Mouse (Mus musculus) brain, embryonic 14.5 days (tissue): ENCODE measurements around the gene Cs. TPM values are rescaled to one million over a fixed set of nuclear protein-coding genes. Genes with fewer than 3 reads are reported as not detected.

Experiments used
- DNase-seq: peaks from one replicate; pipeline ENCODE4 v3.0.0-alpha.2; 2011; ENCODE audit warnings: low read depth
- CTCF ChIP-seq: fragments of 200-500 bp; IDR thresholded peaks from 2 replicates; pipeline ENCODE4 v1.5.1; 2012; ENCODE audit warnings: inconsistent platforms, mild to moderate bottlenecking, moderate library complexity, borderline replicate concordance; ENCODE audit not compliant: insufficient read depth, insufficient read length; ENCODE audit errors: extremely low read depth
- POLR2A ChIP-seq: fragments of 200-500 bp; IDR thresholded peaks from 2 replicates; pipeline ENCODE4 v1.6.1; 2012; ENCODE audit warnings: mild to moderate bottlenecking, inconsistent platforms, borderline replicate concordance; ENCODE audit not compliant: poor library complexity, insufficient read depth, insufficient read length, severe bottlenecking; ENCODE audit errors: extremely low read depth
- polyA plus RNA-seq: library from polyadenylated mRNA; depleted of rRNA; stranded (reverse); fragments of >200 nt; gene quantifications from 2 replicates; pipeline ENCODE4 v1.2.3, GENCODE M21; 2012

Cs gene
- polyA plus RNA-seq, 1 experiment = 203 TPM

DNA sequence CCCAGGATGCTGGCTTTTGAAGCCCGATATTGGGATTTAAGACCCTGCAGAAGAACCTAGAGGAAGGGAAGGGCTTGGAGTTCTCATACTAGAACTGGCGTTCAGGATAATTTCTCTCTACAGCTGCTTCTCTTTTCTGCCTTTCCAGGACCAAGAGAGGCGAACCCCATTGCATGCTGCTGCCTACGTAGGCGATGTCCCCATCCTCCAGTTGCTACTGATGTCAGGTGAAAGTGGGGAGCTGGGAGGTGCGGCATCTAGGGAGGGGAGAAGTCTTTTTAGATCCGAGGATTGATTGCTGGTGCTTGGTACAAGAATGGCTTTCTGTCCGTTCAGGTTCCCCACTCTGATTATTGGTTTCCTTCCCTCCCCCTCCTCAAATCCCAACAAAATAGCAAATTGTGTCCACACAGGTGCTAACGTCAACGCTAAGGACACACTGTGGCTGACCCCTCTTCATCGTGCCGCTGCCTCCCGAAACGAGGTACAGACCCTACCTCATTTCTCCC lies 40.5 kb downstream of the Cs start:
- TF ChIP-seq CTCF = no peak
- no peak for TF ChIP-seq POLR2A
- no peak for DNase-seq

DNA sequence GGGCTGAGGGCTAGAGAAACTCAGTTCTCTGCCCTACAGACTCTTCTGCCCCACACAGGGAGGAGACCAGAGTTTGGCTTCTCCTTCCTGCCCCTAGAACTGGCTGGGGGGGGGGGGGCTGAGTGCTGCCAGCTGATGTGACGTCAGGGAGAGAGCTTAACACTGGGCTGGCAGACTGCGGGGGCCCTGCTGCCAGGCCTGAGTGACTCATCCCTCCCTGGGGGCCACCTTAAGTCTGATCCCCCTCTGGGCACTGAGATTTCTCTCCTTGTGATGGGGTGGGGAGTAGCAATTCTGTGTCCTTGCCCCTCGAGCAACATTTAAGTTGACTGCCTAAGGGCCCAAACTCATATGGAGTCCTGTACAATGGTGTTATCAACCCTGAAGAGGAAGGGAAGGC lies 40.9 kb downstream of the Cs start:
- DNase-seq = no peak
- TF ChIP-seq POLR2A (no peak), CTCF (no peak)

DNA sequence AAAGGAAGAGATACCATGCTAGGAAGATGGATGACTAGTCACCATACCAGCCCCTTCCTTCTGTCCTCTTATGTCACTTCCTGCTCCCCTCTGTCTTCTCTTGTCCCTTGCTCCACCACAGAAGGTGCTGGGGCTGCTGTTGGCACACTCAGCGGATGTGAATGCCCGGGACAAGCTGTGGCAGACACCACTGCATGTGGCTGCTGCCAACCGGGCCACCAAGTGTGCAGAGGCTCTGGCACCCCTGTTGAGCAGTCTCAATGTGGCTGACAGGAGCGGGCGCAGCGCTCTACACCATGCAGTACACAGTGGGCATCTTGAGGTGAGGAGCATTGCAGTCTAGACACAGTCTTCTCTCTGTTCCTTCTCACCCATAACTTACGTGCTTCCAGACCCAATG lies 41.7 kb downstream of the Cs start:
- DNase-seq = no peak
- TF ChIP-seq CTCF (no peak), POLR2A (no peak)

DNA sequence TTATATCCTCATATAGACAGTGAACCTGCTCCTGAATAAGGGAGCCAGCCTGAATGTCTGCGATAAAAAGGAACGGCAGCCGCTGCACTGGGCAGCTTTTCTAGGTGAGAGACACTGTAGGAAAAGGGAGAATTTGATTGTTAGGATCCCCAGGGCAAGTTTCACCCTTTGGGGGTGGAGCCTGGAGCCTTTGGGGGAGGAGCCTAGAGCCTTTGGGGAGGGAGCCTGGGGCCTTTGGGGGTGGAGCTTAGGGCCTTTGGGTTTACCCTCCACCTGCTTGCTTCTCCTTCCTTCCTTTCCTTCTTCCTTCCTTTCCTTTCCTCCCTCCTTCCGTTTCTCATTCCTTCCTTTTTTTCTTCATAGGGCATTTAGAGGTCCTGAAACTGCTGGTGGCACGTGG lies 43.0 kb downstream of the Cs start:
- TF ChIP-seq POLR2A (no peak), CTCF (no peak)
- DNase-seq = no peak

DNA sequence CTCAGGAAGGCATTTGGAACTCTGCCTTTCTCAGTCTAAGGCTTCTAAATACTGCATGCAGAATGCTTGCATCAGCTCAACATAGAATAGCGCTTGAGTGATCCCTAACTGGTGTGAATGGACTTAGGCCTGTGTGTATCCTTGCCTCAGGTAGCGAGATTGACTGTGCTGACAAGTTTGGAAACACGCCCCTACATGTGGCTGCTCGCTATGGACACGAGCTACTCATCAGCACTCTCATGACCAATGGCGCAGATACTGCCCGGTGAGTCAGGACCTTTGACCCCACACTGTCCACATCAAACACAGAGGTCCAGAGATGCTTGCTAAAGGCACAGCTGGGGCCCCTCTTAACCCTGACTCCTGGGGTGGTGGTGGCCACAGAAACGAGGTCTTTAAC lies 44.9 kb downstream of the Cs start:
- TF ChIP-seq POLR2A (no peak), CTCF (no peak)
- no peak for DNase-seq

DNA sequence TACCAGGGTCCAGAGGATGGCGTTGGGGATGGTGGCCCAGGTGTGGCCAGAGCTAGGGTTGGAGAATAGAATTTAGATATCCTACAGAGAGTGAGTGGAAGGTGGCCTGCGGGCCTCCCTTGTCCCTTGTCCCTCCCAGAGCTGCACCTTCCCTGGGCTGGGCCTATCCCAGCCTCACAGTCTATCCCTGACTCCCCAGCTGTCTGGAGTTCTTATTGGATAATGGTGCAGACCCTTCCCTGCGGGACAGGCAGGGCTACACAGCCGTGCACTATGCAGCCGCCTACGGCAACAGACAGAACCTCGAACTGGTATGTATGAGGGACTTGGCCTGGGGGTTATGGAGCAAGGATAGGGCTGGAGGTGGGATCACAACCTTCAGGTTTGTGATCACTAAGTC lies 48.4 kb downstream of the Cs start:
- TF ChIP-seq POLR2A (no peak), CTCF (no peak)
- DNase-seq = no peak

DNA sequence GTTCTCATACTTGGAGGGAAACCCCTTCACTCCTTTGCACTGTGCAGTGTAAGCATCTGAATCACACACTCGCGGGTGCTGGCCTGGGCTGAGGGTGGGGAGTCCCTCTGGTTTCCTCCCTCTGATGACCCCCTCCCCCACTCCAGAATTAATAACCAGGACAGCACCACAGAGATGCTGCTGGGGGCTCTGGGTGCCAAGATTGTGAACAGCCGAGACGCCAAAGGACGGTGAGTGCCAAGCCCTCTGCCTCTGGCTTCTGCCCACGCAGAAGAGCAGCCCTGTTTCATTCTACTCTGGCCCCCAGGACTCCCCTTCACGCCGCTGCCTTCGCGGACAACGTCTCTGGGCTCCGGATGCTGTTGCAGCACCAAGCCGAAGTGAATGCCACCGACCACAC lies 51.4 kb downstream of the Cs start:
- no peak for TF ChIP-seq CTCF
- no peak for TF ChIP-seq POLR2A
- no peak for DNase-seq

DNA sequence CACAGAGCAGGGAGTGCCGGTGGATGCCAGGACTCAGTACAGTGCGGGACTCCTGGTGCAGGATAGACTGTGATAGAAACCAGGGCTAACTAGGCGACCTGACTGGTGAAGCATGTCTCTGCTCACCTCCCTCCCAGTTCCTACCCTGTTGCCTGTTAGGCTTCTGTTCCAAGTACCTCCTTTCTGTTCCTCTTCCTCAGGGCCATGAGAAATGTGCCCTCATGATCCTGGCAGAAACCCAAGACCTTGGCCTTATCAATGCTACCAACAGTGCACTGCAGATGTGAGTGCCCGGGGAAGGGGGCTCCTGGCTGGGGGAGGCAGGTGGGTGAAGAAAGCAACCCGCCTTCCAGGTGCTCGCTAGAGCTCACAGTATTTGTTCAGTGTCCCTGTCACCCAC lies 52.0 kb downstream of the Cs start:
- TF ChIP-seq CTCF (no peak), POLR2A (no peak)
- DNase-seq = no peak

DNA sequence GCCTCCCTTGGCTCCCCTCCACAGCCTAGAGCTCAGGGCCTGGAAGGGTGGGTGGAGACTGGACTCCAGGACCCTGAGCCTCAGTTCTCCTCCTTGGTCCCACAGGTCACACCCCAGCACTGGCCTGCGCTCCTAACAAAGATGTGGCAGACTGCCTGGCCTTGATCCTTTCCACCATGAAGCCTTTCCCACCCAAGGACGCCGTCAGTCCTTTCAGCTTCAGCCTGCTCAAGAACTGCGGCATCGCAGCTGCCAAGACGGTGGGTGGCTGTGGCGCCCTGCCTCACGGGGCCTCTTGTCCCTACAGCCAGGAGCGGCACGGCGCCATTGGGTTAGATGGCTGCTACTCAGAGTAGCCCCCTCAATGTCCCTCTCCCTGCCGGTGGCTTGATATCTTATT lies 52.8 kb downstream of the Cs start:
- DNase-seq = no peak

DNA sequence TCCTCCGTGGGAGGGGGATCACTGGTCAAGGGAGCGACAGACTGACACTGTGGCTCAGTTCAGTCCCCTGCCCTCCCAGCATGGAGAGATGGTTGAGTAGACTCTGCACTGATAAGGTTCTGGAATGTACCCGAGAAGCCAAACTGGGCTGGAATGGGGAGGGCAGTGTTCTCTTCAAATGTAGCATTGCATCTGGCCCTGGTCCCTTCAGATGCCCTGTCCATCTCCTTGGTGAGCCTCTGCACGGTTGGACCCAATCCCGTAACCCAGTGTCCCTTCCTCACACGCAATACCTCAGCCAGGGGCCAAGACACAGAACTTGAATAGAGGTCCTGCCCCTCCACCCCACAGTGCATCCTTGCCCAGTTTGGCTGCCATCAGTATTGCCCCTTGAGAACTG lies 54.3 kb downstream of the Cs start:
- no peak for TF ChIP-seq CTCF
- TF ChIP-seq POLR2A = no peak
- DNase-seq = no peak

More for the DNA sequence above, 52.8 kb downstream of the Cs start:
- TF ChIP-seq POLR2A = no peak
- no peak for TF ChIP-seq CTCF

DNA sequence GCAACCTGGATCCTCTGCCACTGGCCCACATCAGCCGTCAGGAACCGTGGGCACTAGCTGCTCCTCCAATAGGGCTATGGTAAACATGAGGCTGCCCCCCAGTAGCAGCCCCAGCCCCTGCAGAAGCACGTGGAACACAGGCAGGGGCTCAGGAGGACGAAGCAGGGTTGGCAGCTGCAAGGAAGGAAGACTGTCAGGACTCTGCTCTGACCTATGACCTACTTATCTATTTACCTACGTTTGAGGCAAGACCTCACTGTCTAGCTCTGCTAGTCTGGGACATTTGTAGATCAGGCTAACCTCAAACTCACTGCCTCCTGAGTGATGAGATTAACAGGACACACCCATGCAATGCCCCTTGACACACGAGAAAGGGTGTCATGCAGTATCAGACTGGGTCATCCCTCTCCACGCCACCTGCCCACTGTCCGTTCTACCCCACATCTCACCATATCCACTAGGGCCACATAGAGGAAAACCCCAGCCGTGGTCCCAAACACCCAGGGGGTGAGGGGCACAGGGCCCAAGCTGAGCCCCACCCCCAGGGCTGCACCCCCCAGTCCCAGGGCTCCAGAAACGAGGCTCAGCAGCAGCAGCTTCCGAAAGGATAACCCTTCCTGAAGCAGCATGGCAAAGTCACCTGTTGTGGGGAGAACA lies 58.6 kb downstream of the Cs start:
- TF ChIP-seq CTCF (no peak), POLR2A (no peak)
- no peak for DNase-seq

DNA sequence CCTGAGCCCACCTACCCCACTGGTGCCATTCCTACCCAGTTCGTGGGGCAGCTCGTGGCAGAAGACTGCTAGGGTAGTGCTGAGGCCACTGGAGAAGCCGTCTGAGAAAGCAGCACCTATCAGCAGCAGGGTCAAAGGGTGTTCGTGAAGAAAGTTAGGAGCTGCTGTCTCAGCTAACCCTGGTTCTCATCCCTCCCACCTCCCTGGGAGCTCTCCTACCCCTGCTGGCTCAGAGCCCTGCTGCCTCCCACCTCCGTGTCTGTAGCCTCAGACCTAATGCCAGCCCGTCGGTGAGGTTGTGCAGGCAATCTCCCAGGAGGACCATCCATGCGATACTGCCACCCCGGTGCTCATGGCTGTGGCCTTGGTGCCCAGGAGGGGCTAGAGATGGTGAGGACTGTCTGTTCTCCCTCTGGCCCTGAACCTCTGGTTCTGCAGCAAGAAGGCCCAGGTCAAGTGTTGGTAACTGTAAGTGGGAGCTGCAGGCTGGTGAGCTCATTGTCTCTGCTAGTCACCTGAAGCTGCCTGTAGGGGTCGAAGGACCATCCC lies 59.3 kb downstream of the Cs start:
- DNase-seq = no peak
- TF ChIP-seq CTCF (no peak), POLR2A (no peak)
